In genomic region chr9:21332161-21333061, GRCm38 (mm10) we compare ENCODE assay signal across 10 mouse cellular contexts. TPM values are rescaled to one million over a fixed set of nuclear protein-coding genes. Genes with fewer than 3 reads are reported as not detected.
DNase-seq lines count a peak whose midpoint lies in the region; ATAC-seq lines count a peak whose summit lies in the region.
"Had no signal": no experiment of that assay in that cellular context is flagged by ENCODE, and none has a peak within 500 bp of the region (broad histone marks: within the 10 kb centered on the region; RNA-seq: fewer than 3 reads in every experiment).

No protein-coding gene starts in this region.

- H3K27me3 ChIP-seq in kidney, embryonic 14.5 days (ENCODE audit: control insufficient read depth, insufficient read depth, low read length) = no peaks in the 10 kb centered on the region
- no peaks in the 10 kb centered on the region for H3K27me3 ChIP-seq in midbrain, embryonic 16.5 days (ENCODE audit: control insufficient read depth, insufficient read depth, low read depth, low read length)

- H3K9ac ChIP-seq in kidney, embryonic 14.5 days (ENCODE audit: low read depth, low read length) = 0 out of 2 replicates have a peak overlapping the region, but pooled peaks have one; percentile 18
- no peak overlapping the region for H3K9ac ChIP-seq in midbrain, embryonic 16.5 days (ENCODE audit: low read depth, low read length)

- WGBS in kidney, embryonic 14.5 days = 43% methylated on average over 9 of the region's 9 CpGs
- WGBS in midbrain, embryonic 16.5 days = 23% methylated on average over 9 of the region's 9 CpGs

- no peak for ATAC-seq in kidney, embryonic 14.5 days (ENCODE audit: low FRiP score, low TSS enrichment)
- peak; percentile 77 for ATAC-seq in granulocyte monocyte progenitor cell, adult 5-6 weeks (replicated peaks; ENCODE audit: poor library complexity, severe bottlenecking)
- ATAC-seq in midbrain, embryonic 16.5 days = peak; percentile 39; the same call in 1 of the 2 replicates
- ATAC-seq: intestine, postnatal 0 days had no signal

- H3K27ac ChIP-seq in kidney, embryonic 14.5 days (ENCODE audit: low read depth, low read length) = peak overlapping the region; percentile 2; the same call in 1 of the 2 replicates
- H3K27ac ChIP-seq in midbrain, embryonic 16.5 days (ENCODE audit: low read length) = no peak overlapping the region

- no peak overlapping the region for H3K4me2 ChIP-seq in kidney, embryonic 14.5 days (replicated peaks; ENCODE audit: low read depth, low read length)
- H3K4me2 ChIP-seq in midbrain, embryonic 16.5 days (ENCODE audit: low read length) = no peak overlapping the region

- H3K9me3 ChIP-seq in kidney, embryonic 14.5 days (ENCODE audit: control insufficient read depth, low read length) = no peaks in the 10 kb centered on the region
- H3K9me3 ChIP-seq in midbrain, embryonic 16.5 days (replicated peaks; ENCODE audit: control insufficient read depth, low read length, poor library complexity, severe bottlenecking) = no peaks in the 10 kb centered on the region

- H3K4me3 ChIP-seq in kidney, embryonic 14.5 days (ENCODE audit: low read length) = no peak overlapping the region
- H3K4me3 ChIP-seq in midbrain, embryonic 16.5 days (ENCODE audit: low read depth, low read length) = no peak overlapping the region

- H3K4me1 ChIP-seq in kidney, embryonic 14.5 days (ENCODE audit: control insufficient read depth, insufficient read depth, low read length) = peaks cover 14% of the 10 kb centered on the region
- peaks cover 5% of the 10 kb centered on the region; the same call in 1 of the 2 replicates for H3K4me1 ChIP-seq in midbrain, embryonic 16.5 days (ENCODE audit: control insufficient read depth, insufficient read depth, low read length)

- H3K36me3 ChIP-seq in kidney, embryonic 14.5 days (ENCODE audit: control insufficient read depth, insufficient read depth, low read length) = no peaks in the 10 kb centered on the region
- H3K36me3 ChIP-seq in midbrain, embryonic 16.5 days (ENCODE audit: control insufficient read depth, insufficient read depth, low read length) = no peaks in the 10 kb centered on the region

- no peak for DNase-seq in kidney, postnatal 4 days
- DNase-seq in Muller cell, postnatal 12 days (ENCODE audit: inconsistent ontology term) = peak; percentile 56
- DNase-seq in cerebellum, adult 9-11 months = no peak
- DNase-seq in right cerebral cortex, adult 2 months (ENCODE audit: low spot score in 2 of 2) = no peak
- DNase-seq in gastrocnemius, adult 18-20 months (ENCODE audit: low spot score) = no peak
- DNase-seq: cerebellum, adult 11-12 months had no signal

RNA-seq across cellular contexts. Expression of gene Slc44a2, which starts 11.9 kb away (rescaled TPM):
- 46.2 and 80.5 TPM in 2 replicates for polyA plus RNA-seq in kidney, embryonic 14.5 days (2014; fragmentation: Nextera tagmentation; extraction: Ambion mirVana)
- 117 and 134 TPM in 2 replicates for total RNA-seq in granulocyte monocyte progenitor cell, adult 5-6 weeks (2014; fragmentation: Nextera tagmentation)
- total RNA-seq in granulocyte monocyte progenitor cell, adult 5-6 weeks (2017) = 83.5 and 89.1 TPM in 2 replicates
- 65.5 and 69.1 TPM in 2 replicates for polyA plus RNA-seq in midbrain, embryonic 16.5 days (2015; fragmentation: Nextera tagmentation; extraction: Ambion mirVana)
- 100 to 1,000 TPM; 159 to 162 TPM for total RNA-seq in gastrocnemius, adult 18-20 months (2021)

RNA-seq across cellular contexts. Expression of gene Ap1m2, which starts 20.3 kb away (rescaled TPM):
- polyA plus RNA-seq in kidney, embryonic 14.5 days (2014; fragmentation: Nextera tagmentation; extraction: Ambion mirVana) = 33.7 and 36.0 TPM in 2 replicates
- 2.5 and 5.4 TPM in 2 replicates for total RNA-seq in granulocyte monocyte progenitor cell, adult 5-6 weeks (2014; fragmentation: Nextera tagmentation)
- total RNA-seq in granulocyte monocyte progenitor cell, adult 5-6 weeks (2017) = 0.10 and 0.43 TPM in 2 replicates
- 1.6 and 2.1 TPM in 2 replicates for polyA plus RNA-seq in midbrain, embryonic 16.5 days (2015; fragmentation: Nextera tagmentation; extraction: Ambion mirVana)
- not detected for total RNA-seq in gastrocnemius, adult 18-20 months (2021)

RNA-seq across cellular contexts. Expression of gene Ilf3, which starts 35.3 kb away (rescaled TPM):
- polyA plus RNA-seq in kidney, embryonic 14.5 days (2014; fragmentation: Nextera tagmentation; extraction: Ambion mirVana) = 122 and 235 TPM in 2 replicates
- total RNA-seq in granulocyte monocyte progenitor cell, adult 5-6 weeks (2014; fragmentation: Nextera tagmentation) = 82.0 and 84.2 TPM in 2 replicates
- total RNA-seq in granulocyte monocyte progenitor cell, adult 5-6 weeks (2017) = 73.4 and 104 TPM in 2 replicates
- polyA plus RNA-seq in midbrain, embryonic 16.5 days (2015; fragmentation: Nextera tagmentation; extraction: Ambion mirVana) = 228 and 245 TPM in 2 replicates
- total RNA-seq in gastrocnemius, adult 18-20 months (2021) = 10 to 100 TPM; 17.3 to 22.2 TPM

RNA-seq across cellular contexts. Expression of gene Cdkn2d, which starts 41.2 kb away (rescaled TPM):
- polyA plus RNA-seq in kidney, embryonic 14.5 days (2014; fragmentation: Nextera tagmentation; extraction: Ambion mirVana) = 45.3 and 56.2 TPM in 2 replicates
- total RNA-seq in granulocyte monocyte progenitor cell, adult 5-6 weeks (2014; fragmentation: Nextera tagmentation) = 11.0 and 12.9 TPM in 2 replicates
- 15.4 and 16.7 TPM in 2 replicates for total RNA-seq in granulocyte monocyte progenitor cell, adult 5-6 weeks (2017)
- polyA plus RNA-seq in midbrain, embryonic 16.5 days (2015; fragmentation: Nextera tagmentation; extraction: Ambion mirVana) = 98.9 and 117 TPM in 2 replicates
- 1 to 10 TPM; 8.0 to 8.3 TPM for total RNA-seq in gastrocnemius, adult 18-20 months (2021)

RNA-seq across cellular contexts. Expression of gene Kri1, which starts 44.6 kb away (rescaled TPM):
- polyA plus RNA-seq in kidney, embryonic 14.5 days (2014; fragmentation: Nextera tagmentation; extraction: Ambion mirVana) = 15.3 and 18.6 TPM in 2 replicates
- total RNA-seq in granulocyte monocyte progenitor cell, adult 5-6 weeks (2014; fragmentation: Nextera tagmentation) = 50.9 and 56.3 TPM in 2 replicates
- 59.5 and 86.0 TPM in 2 replicates for total RNA-seq in granulocyte monocyte progenitor cell, adult 5-6 weeks (2017)
- polyA plus RNA-seq in midbrain, embryonic 16.5 days (2015; fragmentation: Nextera tagmentation; extraction: Ambion mirVana) = 17.0 and 18.3 TPM in 2 replicates
- 1 to 10 TPM; 8.0 to 9.3 TPM for total RNA-seq in gastrocnemius, adult 18-20 months (2021)
